Comparison of ENCODE assay signal across 10 mouse cellular contexts in genomic region chr4:152212091-152212505, GRCm38 (mm10). TPM values are rescaled to one million over a fixed set of nuclear protein-coding genes. Genes with fewer than 3 reads are reported as not detected.
DNase-seq lines count a peak whose midpoint lies in the region; ATAC-seq and TF ChIP-seq lines count a peak whose summit lies in the region.
"Had no signal": no experiment of that assay in that cellular context is flagged by ENCODE, and none has a peak within 500 bp of the region (broad histone marks: within the 10 kb centered on the region; RNA-seq: fewer than 3 reads in every experiment).

No protein-coding gene starts in this region.

- TF ChIP-seq EP300 in stomach, postnatal 0 days (optimal IDR thresholded peaks at IDR 0.05) = no peak

- WGBS in neural tube, embryonic 13.5 days = 79% methylated on average over 6 of the region's 6 CpGs
- 65% methylated on average over 6 of the region's 6 CpGs for WGBS in neural tube, embryonic 15.5 days
- 38% methylated on average over 6 of the region's 6 CpGs for WGBS in stomach, postnatal 0 days
- WGBS in midbrain, embryonic 11.5 days = 87% methylated on average over 6 of the region's 6 CpGs

- H3K27me3 ChIP-seq in neural tube, embryonic 13.5 days = peaks cover 28% of the 10 kb centered on the region
- H3K27me3 ChIP-seq in neural tube, embryonic 15.5 days (replicated peaks) = peaks cover 12% of the 10 kb centered on the region; the same call in 1 of the 2 replicates
- no peaks in the 10 kb centered on the region for H3K27me3 ChIP-seq in stomach, postnatal 0 days (ENCODE audit: control insufficient read depth, insufficient read depth, low read length)
- H3K27me3 ChIP-seq in midbrain, embryonic 11.5 days (ENCODE audit: control insufficient read depth, insufficient read depth, low read length) = peaks cover 3% of the 10 kb centered on the region

- ATAC-seq in neural tube, embryonic 13.5 days (ENCODE audit: low read depth) = no peak
- no peak for ATAC-seq in neural tube, embryonic 15.5 days (ENCODE audit: low FRiP score)
- ATAC-seq in stomach, postnatal 0 days (ENCODE audit: low FRiP score, low TSS enrichment) = peak; percentile 77
- no peak for ATAC-seq in midbrain, embryonic 11.5 days (ENCODE audit: low FRiP score)

- peak; percentile 31 to 56 for DNase-seq in adrenal gland, adult (ENCODE audit: inconsistent age in 2 of 2, low spot score in 1 of 2)
- no peak for DNase-seq in adrenal gland, postnatal 25 days
- peak; percentile 60 for DNase-seq in kidney, postnatal 14 days
- peak; percentile 68 for DNase-seq in stomach, postnatal 0 days (ENCODE audit: low spot score)
- no peak for DNase-seq in midbrain, embryonic 11.5 days (ENCODE audit: low spot score, missing footprints)
- no peak for DNase-seq in thymus, postnatal 25 days
- DNase-seq: gastrocnemius, postnatal 25 days had no signal

- H3K9me3 ChIP-seq in neural tube, embryonic 13.5 days = no peaks in the 10 kb centered on the region
- no peaks in the 10 kb centered on the region for H3K9me3 ChIP-seq in neural tube, embryonic 15.5 days (replicated peaks)
- no peaks in the 10 kb centered on the region for H3K9me3 ChIP-seq in stomach, postnatal 0 days (ENCODE audit: control insufficient read depth, low read length)
- no peaks in the 10 kb centered on the region for H3K9me3 ChIP-seq in midbrain, embryonic 11.5 days (ENCODE audit: control insufficient read depth, low read length)

- 0 out of 2 replicates have a peak, but pooled peaks cover 3% of the 10 kb centered on the region for H3K36me3 ChIP-seq in neural tube, embryonic 13.5 days
- peaks cover 4% of the 10 kb centered on the region; the same call in 1 of the 2 replicates for H3K36me3 ChIP-seq in neural tube, embryonic 15.5 days
- no peaks in the 10 kb centered on the region for H3K36me3 ChIP-seq in stomach, postnatal 0 days (ENCODE audit: control insufficient read depth, insufficient read depth, low read length)
- H3K36me3 ChIP-seq in midbrain, embryonic 11.5 days (ENCODE audit: control insufficient read depth, insufficient read depth, low read length) = no peaks in the 10 kb centered on the region

- no peak overlapping the region for H3K4me3 ChIP-seq in neural tube, embryonic 13.5 days
- no peak overlapping the region for H3K4me3 ChIP-seq in neural tube, embryonic 15.5 days (replicated peaks)
- H3K4me3 ChIP-seq in stomach, postnatal 0 days (ENCODE audit: low read depth, low read length) = no peak overlapping the region
- no peak overlapping the region for H3K4me3 ChIP-seq in midbrain, embryonic 11.5 days (ENCODE audit: low read depth, low read length)

- peaks cover 15% of the 10 kb centered on the region for H3K4me1 ChIP-seq in neural tube, embryonic 13.5 days (replicated peaks)
- H3K4me1 ChIP-seq in neural tube, embryonic 15.5 days = peaks cover 10% of the 10 kb centered on the region; the same call in 1 of the 2 replicates
- H3K4me1 ChIP-seq in stomach, postnatal 0 days (replicated peaks; ENCODE audit: control insufficient read depth, insufficient read depth) = no peaks in the 10 kb centered on the region
- peaks cover 4% of the 10 kb centered on the region for H3K4me1 ChIP-seq in midbrain, embryonic 11.5 days (ENCODE audit: control insufficient read depth, insufficient read depth, low read length)

- TF ChIP-seq CTCF in stomach, postnatal 0 days (IDR thresholded peaks at IDR 0.05; ENCODE audit: low read depth) = no peak; the same call in 1 of the 2 replicates

- no peak overlapping the region for H3K4me2 ChIP-seq in neural tube, embryonic 13.5 days
- H3K4me2 ChIP-seq in neural tube, embryonic 15.5 days = no peak overlapping the region
- H3K4me2 ChIP-seq in stomach, postnatal 0 days (replicated peaks; ENCODE audit: low read depth) = no peak overlapping the region
- H3K4me2 ChIP-seq in midbrain, embryonic 11.5 days = no peak overlapping the region

- H3K9ac ChIP-seq in neural tube, embryonic 13.5 days = no peak overlapping the region
- H3K9ac ChIP-seq in neural tube, embryonic 15.5 days (replicated peaks) = no peak overlapping the region; the same call in 1 of the 2 replicates
- H3K9ac ChIP-seq in stomach, postnatal 0 days (ENCODE audit: low read length) = no peak overlapping the region
- no peak overlapping the region for H3K9ac ChIP-seq in midbrain, embryonic 11.5 days (ENCODE audit: low read length)

- H3K27ac ChIP-seq in neural tube, embryonic 13.5 days (replicated peaks) = 0 out of 2 replicates have a peak overlapping the region, but pooled peaks have one; percentile 5
- H3K27ac ChIP-seq in neural tube, embryonic 15.5 days (replicated peaks) = no peak overlapping the region
- no peak overlapping the region for H3K27ac ChIP-seq in stomach, postnatal 0 days (replicated peaks)
- H3K27ac ChIP-seq in midbrain, embryonic 11.5 days (ENCODE audit: low read depth, low read length) = no peak overlapping the region

RNA-seq across cellular contexts. Expression of gene Acot7, which starts 34.2 kb away (rescaled TPM):
- 34.6 and 39.9 TPM in 2 replicates for total RNA-seq in adrenal gland, postnatal 25 days (2021)
- polyA plus RNA-seq in neural tube, embryonic 13.5 days (2015; fragmentation: Nextera tagmentation; extraction: Ambion mirVana) = 316 and 346 TPM in 2 replicates
- polyA plus RNA-seq in neural tube, embryonic 15.5 days (2015; fragmentation: Nextera tagmentation; extraction: Ambion mirVana) = 402 and 456 TPM in 2 replicates
- polyA plus RNA-seq in stomach, postnatal 0 days (2015; fragmentation: Nextera tagmentation; extraction: Ambion mirVana) = 51.7 and 55.0 TPM in 2 replicates
- polyA plus RNA-seq in midbrain, embryonic 11.5 days (2014; fragmentation: Nextera tagmentation; extraction: Ambion mirVana) = 92.5 and 93.5 TPM in 2 replicates

RNA-seq across cellular contexts. Expression of gene Hes2, which starts 53.4 kb away (rescaled TPM):
- not detected in 2 replicates for total RNA-seq in adrenal gland, postnatal 25 days (2021)
- 0.13 and 0.15 TPM in 2 replicates for polyA plus RNA-seq in neural tube, embryonic 13.5 days (2015; fragmentation: Nextera tagmentation; extraction: Ambion mirVana)
- not detected in 2 replicates for polyA plus RNA-seq in neural tube, embryonic 15.5 days (2015; fragmentation: Nextera tagmentation; extraction: Ambion mirVana)
- 0.52 and 0.87 TPM in 2 replicates for polyA plus RNA-seq in stomach, postnatal 0 days (2015; fragmentation: Nextera tagmentation; extraction: Ambion mirVana)
- 1.0 and 1.4 TPM in 2 replicates for polyA plus RNA-seq in midbrain, embryonic 11.5 days (2014; fragmentation: Nextera tagmentation; extraction: Ambion mirVana)
- total RNA-seq: gastrocnemius, postnatal 25 days; left cerebral cortex, postnatal 14 days had no signal

RNA-seq across cellular contexts. Expression of gene Espn, which starts 59.9 kb away (rescaled TPM):
- 1.2 TPM in 2 replicates for total RNA-seq in adrenal gland, postnatal 25 days (2021)
- 0.21 and 0.51 TPM in 2 replicates for polyA plus RNA-seq in neural tube, embryonic 13.5 days (2015; fragmentation: Nextera tagmentation; extraction: Ambion mirVana)
- polyA plus RNA-seq in neural tube, embryonic 15.5 days (2015; fragmentation: Nextera tagmentation; extraction: Ambion mirVana) = 0.31 and 3.3 TPM in 2 replicates
- 13.8 and 14.4 TPM in 2 replicates for polyA plus RNA-seq in stomach, postnatal 0 days (2015; fragmentation: Nextera tagmentation; extraction: Ambion mirVana)
- 0.33 and 0.61 TPM in 2 replicates for polyA plus RNA-seq in midbrain, embryonic 11.5 days (2014; fragmentation: Nextera tagmentation; extraction: Ambion mirVana)

Comparison
In these comparisons a context has a peak if more than half of its experiments do, and no peak if none do; other contexts are left out.
1. DNase-seq: peak in adrenal gland, adult (2 of 2), kidney, postnatal 14 days (single experiment) and stomach, postnatal 0 days (single experiment); none in adrenal gland, postnatal 25 days (single experiment), midbrain, embryonic 11.5 days (single experiment) and thymus, postnatal 25 days (single experiment).